In genomic region chr7:44983944-44984832, GRCm38 (mm10) we compare ENCODE assay signal across 10 mouse cellular contexts. TPM values are rescaled to one million over a fixed set of nuclear protein-coding genes. Genes with fewer than 3 reads are reported as not detected.
DNase-seq lines count a peak whose midpoint lies in the region; ATAC-seq and TF ChIP-seq lines count a peak whose summit lies in the region.
"Had no signal": no experiment of that assay in that cellular context is flagged by ENCODE, and none has a peak within 500 bp of the region (broad histone marks: within the 10 kb centered on the region; RNA-seq: fewer than 3 reads in every experiment).

No protein-coding gene starts in this region.

- 0 out of 2 replicates have a peak, but pooled peaks have one; percentile 5 for TF ChIP-seq CTCF in heart, postnatal 0 days (IDR thresholded peaks at IDR 0.05; ENCODE audit: low read depth)

- no peak overlapping the region for H3ac ChIP-seq in myocyte (ENCODE audit: control insufficient read depth, insufficient read length)

- no peak overlapping the region for H3K4me2 ChIP-seq in heart, postnatal 0 days (ENCODE audit: low read depth, low read length)
- H3K4me2 ChIP-seq in embryonic facial prominence, embryonic 15.5 days (replicated peaks) = peak overlapping the region; percentile 68
- peak overlapping the region; percentile 70 for H3K4me2 ChIP-seq in intestine, embryonic 15.5 days (replicated peaks)
- H3K4me2 ChIP-seq in myocyte (ENCODE audit: low read depth) = peak overlapping the region; percentile 68

- no peaks in the 10 kb centered on the region for H3K9me3 ChIP-seq in heart, postnatal 0 days (replicated peaks; ENCODE audit: control insufficient read depth, low read length)
- H3K9me3 ChIP-seq in embryonic facial prominence, embryonic 15.5 days (replicated peaks) = no peaks in the 10 kb centered on the region
- H3K9me3 ChIP-seq in intestine, embryonic 15.5 days = no peaks in the 10 kb centered on the region

- H3K27ac ChIP-seq in heart, postnatal 0 days (ENCODE audit: low read depth) = 0 out of 2 replicates have a peak overlapping the region, but pooled peaks have one; percentile 96
- H3K27ac ChIP-seq in embryonic facial prominence, embryonic 15.5 days (replicated peaks) = peak overlapping the region; percentile 63
- peak overlapping the region; percentile 96; the same call in 1 of the 2 replicates for H3K27ac ChIP-seq in intestine, embryonic 15.5 days

- TF ChIP-seq POLR2A in myocyte (IDR thresholded peaks at IDR 0.05; ENCODE audit: insufficient read length, low read depth) = peak; percentile 38

- no peak overlapping the region for H3K4me3 ChIP-seq in heart, postnatal 0 days (ENCODE audit: low read depth, low read length)
- peak overlapping the region; percentile 98 for H3K4me3 ChIP-seq in embryonic facial prominence, embryonic 15.5 days (replicated peaks)
- 0 out of 2 replicates have a peak overlapping the region, but pooled peaks have one; percentile 97 for H3K4me3 ChIP-seq in intestine, embryonic 15.5 days (replicated peaks)
- H3K4me3 ChIP-seq in myocyte = peak overlapping the region; percentile 55

- H3K27me3 ChIP-seq in heart, postnatal 0 days (ENCODE audit: control insufficient read depth, insufficient read depth, low read length) = no peaks in the 10 kb centered on the region
- H3K27me3 ChIP-seq in embryonic facial prominence, embryonic 15.5 days = no peaks in the 10 kb centered on the region
- H3K27me3 ChIP-seq in intestine, embryonic 15.5 days (replicated peaks) = no peaks in the 10 kb centered on the region
- H3K27me3 ChIP-seq in myocyte (ENCODE audit: control insufficient read depth, insufficient read depth, insufficient read length) = no peaks in the 10 kb centered on the region
- H3K27me3 ChIP-seq: Patski had no signal

- 58% methylated on average over 7 of the region's 7 CpGs for WGBS in heart, postnatal 0 days
- 61% methylated on average over 7 of the region's 7 CpGs for whole genome bisulfite sequencing in embryonic facial prominence, embryonic 15.5 days
- 66% methylated on average over 7 of the region's 7 CpGs for WGBS in intestine, embryonic 15.5 days

- peaks cover 18% of the 10 kb centered on the region; the same call in 1 of the 2 replicates for H3K4me1 ChIP-seq in heart, postnatal 0 days (ENCODE audit: control insufficient read depth, insufficient read depth)
- H3K4me1 ChIP-seq in embryonic facial prominence, embryonic 15.5 days = peaks cover 35% of the 10 kb centered on the region
- peaks cover 27% of the 10 kb centered on the region for H3K4me1 ChIP-seq in intestine, embryonic 15.5 days (replicated peaks)

- no peak for TF ChIP-seq EP300 in heart, postnatal 0 days (IDR thresholded peaks at IDR 0.05; ENCODE audit: low read depth)

- DNase-seq in heart, postnatal 0 days (ENCODE audit: low spot score) = no peak
- no peak for DNase-seq in heart, adult 18-20 months
- no peak for DNase-seq in cerebellum, postnatal 36 days
- no peak for DNase-seq in kidney, adult 9 months
- no peak for DNase-seq in ovary, postnatal 14 days (ENCODE audit: low spot score)
- DNase-seq: kidney, postnatal 25 days had no signal

- H3K36me3 ChIP-seq in heart, postnatal 0 days (replicated peaks; ENCODE audit: control insufficient read depth, insufficient read depth, low read length) = peaks cover 32% of the 10 kb centered on the region
- H3K36me3 ChIP-seq in embryonic facial prominence, embryonic 15.5 days = peaks cover 37% of the 10 kb centered on the region
- peaks cover 28% of the 10 kb centered on the region for H3K36me3 ChIP-seq in intestine, embryonic 15.5 days
- H3K36me3 ChIP-seq in myocyte (ENCODE audit: control insufficient read depth, insufficient read depth) = peaks cover 20% of the 10 kb centered on the region

- peaks cover 51% of the 10 kb centered on the region for H3K79me2 ChIP-seq in myocyte (ENCODE audit: control insufficient read depth, insufficient read depth)

- no peak overlapping the region for H3K9ac ChIP-seq in heart, postnatal 0 days (replicated peaks; ENCODE audit: low read depth, low read length)
- no peak overlapping the region for H3K9ac ChIP-seq in embryonic facial prominence, embryonic 15.5 days
- H3K9ac ChIP-seq in intestine, embryonic 15.5 days = 0 out of 2 replicates have a peak overlapping the region, but pooled peaks have one; percentile 17

- no peak for ATAC-seq in heart, postnatal 0 days (ENCODE audit: insufficient read depth, low read depth)
- no peak for ATAC-seq in embryonic facial prominence, embryonic 15.5 days (ENCODE audit: insufficient number of reproducible peaks, low FRiP score, low TSS enrichment, low read depth)
- ATAC-seq in intestine, embryonic 15.5 days = no peak
- ATAC-seq: Patski had no signal

TF ChIP-seq in myocyte, 11 proteins besides CTCF, POLR2A, EP300 and RAD21:
- TF ChIP-seq CEBPB (IDR thresholded peaks at IDR 0.05; ENCODE audit: insufficient read depth, poor library complexity, severe bottlenecking) (no peak), MAX (IDR thresholded peaks at IDR 0.05; ENCODE audit: low read depth) (no peak), MYOD1 (IDR thresholded peaks at IDR 0.05; ENCODE audit: control insufficient read depth in 1 of 3, insufficient read length in 2 of 3, low read depth in 2 of 3) (peak; percentile 96 to 100 (median 98)), MYOG (IDR thresholded peaks at IDR 0.05; ENCODE audit: control insufficient read depth in 1 of 3, insufficient read depth in 1 of 3, insufficient read length in 2 of 3, low read depth in 2 of 3) (peak; percentile 52 to 89 (median 60)), SRF (IDR thresholded peaks at IDR 0.05; ENCODE audit: control insufficient read depth, insufficient read length, low read depth) (peak; percentile 22), TCF12 (IDR thresholded peaks at IDR 0.05; ENCODE audit: insufficient read depth, poor library complexity, severe bottlenecking) (peak; percentile 65), TCF3 (IDR thresholded peaks at IDR 0.05; ENCODE audit: insufficient read length, low read depth) (peak; percentile 35), E2F4 (IDR thresholded peaks at IDR 0.05; ENCODE audit: insufficient read depth) (no peak), POLR2AphosphoS2 (IDR thresholded peaks at IDR 0.05; ENCODE audit: insufficient read length, low read depth) (no peak), REST (IDR thresholded peaks at IDR 0.05; ENCODE audit: insufficient read depth, insufficient read length) (no peak), USF1 (IDR thresholded peaks at IDR 0.05; ENCODE audit: low read depth) (peak; percentile 18)

RNA-seq across cellular contexts. Expression of gene Prmt1, which starts 2.2 kb away (rescaled TPM):
- 152 and 173 TPM in 2 replicates for total RNA-seq in heart, postnatal 0 days (2014; rRNA removed; ENCODE audit: low replicate concordance)
- polyA plus RNA-seq in heart, postnatal 0 days (2015; fragmentation: Nextera tagmentation; extraction: Ambion mirVana) = 271 and 300 TPM in 2 replicates
- total RNA-seq in heart, adult 18-20 months (2021) = 100 to 1,000 TPM in 1 of 2 experiments, 10 to 100 TPM in 1; 90.3 to 110 TPM
- 455 and 479 TPM in 2 replicates for polyA plus RNA-seq in embryonic facial prominence, embryonic 15.5 days (2015; fragmentation: Nextera tagmentation; extraction: Ambion mirVana)
- polyA plus RNA-seq in intestine, embryonic 15.5 days (2015; fragmentation: Nextera tagmentation; extraction: Ambion mirVana) = 449 and 456 TPM in 2 replicates
- 729 TPM for polyA plus RNA-seq in myocyte (2012; fragmentation: generic; extraction: Trizol)

RNA-seq across cellular contexts. Expression of gene Cpt1c, which starts 9.5 kb away (rescaled TPM):
- 7.5 and 12.7 TPM in 2 replicates for total RNA-seq in heart, postnatal 0 days (2014; rRNA removed; ENCODE audit: low replicate concordance)
- polyA plus RNA-seq in heart, postnatal 0 days (2015; fragmentation: Nextera tagmentation; extraction: Ambion mirVana) = 3.4 and 3.9 TPM in 2 replicates
- 1 to 10 TPM; 1.8 to 2.0 TPM for total RNA-seq in heart, adult 18-20 months (2021)
- polyA plus RNA-seq in embryonic facial prominence, embryonic 15.5 days (2015; fragmentation: Nextera tagmentation; extraction: Ambion mirVana) = 30.0 and 35.8 TPM in 2 replicates
- 16.1 and 16.5 TPM in 2 replicates for polyA plus RNA-seq in intestine, embryonic 15.5 days (2015; fragmentation: Nextera tagmentation; extraction: Ambion mirVana)
- polyA plus RNA-seq in myocyte (2012; fragmentation: generic; extraction: Trizol) = 2.7 TPM

RNA-seq across cellular contexts. Expression of gene Irf3, which starts 13.3 kb away (rescaled TPM):
- 31.7 and 61.1 TPM in 2 replicates for total RNA-seq in heart, postnatal 0 days (2014; rRNA removed; ENCODE audit: low replicate concordance)
- 44.8 and 51.7 TPM in 2 replicates for polyA plus RNA-seq in heart, postnatal 0 days (2015; fragmentation: Nextera tagmentation; extraction: Ambion mirVana)
- 10 to 100 TPM; 21.3 to 29.5 TPM for total RNA-seq in heart, adult 18-20 months (2021)
- polyA plus RNA-seq in embryonic facial prominence, embryonic 15.5 days (2015; fragmentation: Nextera tagmentation; extraction: Ambion mirVana) = 109 and 110 TPM in 2 replicates
- polyA plus RNA-seq in intestine, embryonic 15.5 days (2015; fragmentation: Nextera tagmentation; extraction: Ambion mirVana) = 89.9 and 99.6 TPM in 2 replicates
- 45.1 TPM for polyA plus RNA-seq in myocyte (2012; fragmentation: generic; extraction: Trizol)

RNA-seq across cellular contexts. Expression of gene Bcl2l12, which starts 14.3 kb away (rescaled TPM):
- total RNA-seq in heart, postnatal 0 days (2014; rRNA removed; ENCODE audit: low replicate concordance) = 20.3 and 22.0 TPM in 2 replicates
- polyA plus RNA-seq in heart, postnatal 0 days (2015; fragmentation: Nextera tagmentation; extraction: Ambion mirVana) = 25.5 and 27.5 TPM in 2 replicates
- total RNA-seq in heart, adult 18-20 months (2021) = 1 to 10 TPM; 8.1 to 9.7 TPM
- polyA plus RNA-seq in embryonic facial prominence, embryonic 15.5 days (2015; fragmentation: Nextera tagmentation; extraction: Ambion mirVana) = 59.1 and 67.7 TPM in 2 replicates
- polyA plus RNA-seq in intestine, embryonic 15.5 days (2015; fragmentation: Nextera tagmentation; extraction: Ambion mirVana) = 37.3 and 43.6 TPM in 2 replicates
- 13.3 TPM for polyA plus RNA-seq in myocyte (2012; fragmentation: generic; extraction: Trizol)

RNA-seq across cellular contexts. Expression of gene Scaf1, which starts 32.0 kb away (rescaled TPM):
- total RNA-seq in heart, postnatal 0 days (2014; rRNA removed; ENCODE audit: low replicate concordance) = 37.8 and 38.9 TPM in 2 replicates
- 15.9 and 17.9 TPM in 2 replicates for polyA plus RNA-seq in heart, postnatal 0 days (2015; fragmentation: Nextera tagmentation; extraction: Ambion mirVana)
- 10 to 100 TPM; 45.1 to 46.0 TPM for total RNA-seq in heart, adult 18-20 months (2021)
- polyA plus RNA-seq in embryonic facial prominence, embryonic 15.5 days (2015; fragmentation: Nextera tagmentation; extraction: Ambion mirVana) = 40.7 and 41.9 TPM in 2 replicates
- 32.0 and 33.6 TPM in 2 replicates for polyA plus RNA-seq in intestine, embryonic 15.5 days (2015; fragmentation: Nextera tagmentation; extraction: Ambion mirVana)
- polyA plus RNA-seq in myocyte (2012; fragmentation: generic; extraction: Trizol) = 56.7 TPM
